Mouse (Mus musculus): ENCODE data around the gene Ssbp3. TPM values are rescaled to one million over a fixed set of nuclear protein-coding genes. Genes with fewer than 3 reads are reported as not detected.

The Ssbp3 gene
- total RNA-seq, 1 experiment = 42.6 TPM

GRCm38 (mm10) chr4:106922919-106923318, 12.4 kb downstream of the Ssbp3 start:
- Histone ChIP-seq H3K9me3 (ENCODE audit: control insufficient read depth, insufficient read depth, low read depth, low read length) (no peaks in the 10 kb centered on the region), H3K4me3 (ENCODE audit: insufficient read depth in 1 of 2, low read depth in 1 of 2, low read length in 2 of 2, poor library complexity in 1 of 2, severe bottlenecking in 1 of 2) (no peak overlapping the region), H3K9ac (ENCODE audit: insufficient read depth, low read depth, low read length, poor library complexity, severe bottlenecking) (no peak overlapping the region), H3K4me1 (ENCODE audit: control insufficient read depth in 2 of 2, insufficient read depth in 2 of 2, low read length in 2 of 2, poor library complexity in 1 of 2) (peaks cover 0 to 22% of the 10 kb centered on the region in 2 experiments; a peak in 1 of 4 replicates), H3K27ac (ENCODE audit: insufficient read depth, low read depth, low read length, poor library complexity, severe bottlenecking) (no peak overlapping the region), H3K36me3 (ENCODE audit: control insufficient read depth, insufficient read depth, low read length, poor library complexity, severe bottlenecking) (peaks cover 48% of the 10 kb centered on the region)
- in situ Hi-C loops (cut with MboI; ENCODE audit: low sequenced_read_pairs in 2 of 2, unreplicated experiment in 2 of 2) = no loop called here
- TF ChIP-seq ZNF384 (IDR thresholded peaks at IDR 0.05; ENCODE audit: low read depth, low read length) (no peak), MAFK (IDR thresholded peaks at IDR 0.05; ENCODE audit: insufficient read depth, low read depth, low read length) (no peak)
- DNase-seq (ENCODE audit: low read depth, low spot score) = no peak

- in situ Hi-C loops (cut with MboI; ENCODE audit: low sequenced_read_pairs in 2 of 2, unreplicated experiment in 2 of 2) = no loop called here
- H3K4me3 ChIP-seq (ENCODE audit: insufficient read depth in 1 of 2, low read depth in 1 of 2, low read length in 2 of 2, poor library complexity in 1 of 2, severe bottlenecking in 1 of 2) = no peak overlapping the region
- TF ChIP-seq HCFC1 (IDR thresholded peaks at IDR 0.05; ENCODE audit: borderline replicate concordance, insufficient read depth, low read length) (no peak), ZC3H11A (IDR thresholded peaks at IDR 0.05; ENCODE audit: borderline replicate concordance, low read depth, low read length) (no peak), ZNF384 (IDR thresholded peaks at IDR 0.05; ENCODE audit: low read depth, low read length) (no peak), CHD2 (IDR thresholded peaks at IDR 0.05; ENCODE audit: low read depth, low read length) (no peak), MAFK (IDR thresholded peaks at IDR 0.05; ENCODE audit: insufficient read depth, low read depth, low read length) (no peak)
- H3K27ac ChIP-seq (ENCODE audit: insufficient read depth, low read depth, low read length, poor library complexity, severe bottlenecking) = no peak overlapping the region
- H3K36me3 ChIP-seq (ENCODE audit: control insufficient read depth, insufficient read depth, low read length, poor library complexity, severe bottlenecking) = peaks cover 44% of the 10 kb centered on the region
- H3K9ac ChIP-seq (ENCODE audit: insufficient read depth, low read depth, low read length, poor library complexity, severe bottlenecking) = no peak overlapping the region
- H3K9me3 ChIP-seq (ENCODE audit: control insufficient read depth, insufficient read depth, low read depth, low read length) = no peaks in the 10 kb centered on the region
- peaks cover 0 to 28% of the 10 kb centered on the region in 2 experiments; a peak in 1 of 4 replicates for H3K4me1 ChIP-seq (ENCODE audit: control insufficient read depth in 2 of 2, insufficient read depth in 2 of 2, low read length in 2 of 2, poor library complexity in 1 of 2)
- DNase-seq (ENCODE audit: low read depth, low spot score) = no peak
These were observed 13.7 kb downstream of the Ssbp3 start for GRCm38 (mm10) chr4:106924175-106924574.

GRCm38 (mm10) chr4:106924888-106925287, 14.4 kb downstream of the Ssbp3 start:
- no peaks in the 10 kb centered on the region for H3K9me3 ChIP-seq (ENCODE audit: control insufficient read depth, insufficient read depth, low read depth, low read length)
- no peak for DNase-seq (ENCODE audit: low read depth, low spot score)
- peaks cover 0 to 28% of the 10 kb centered on the region in 2 experiments; a peak in 1 of 4 replicates for H3K4me1 ChIP-seq (ENCODE audit: control insufficient read depth in 2 of 2, insufficient read depth in 2 of 2, low read length in 2 of 2, poor library complexity in 1 of 2)
- no peak overlapping the region for H3K27ac ChIP-seq (ENCODE audit: insufficient read depth, low read depth, low read length, poor library complexity, severe bottlenecking)
- H3K4me3 ChIP-seq (ENCODE audit: insufficient read depth in 1 of 2, low read depth in 1 of 2, low read length in 2 of 2, poor library complexity in 1 of 2, severe bottlenecking in 1 of 2) = no peak overlapping the region
- H3K36me3 ChIP-seq (ENCODE audit: control insufficient read depth, insufficient read depth, low read length, poor library complexity, severe bottlenecking) = peaks cover 37% of the 10 kb centered on the region
- H3K9ac ChIP-seq (ENCODE audit: insufficient read depth, low read depth, low read length, poor library complexity, severe bottlenecking) = no peak overlapping the region
- TF ChIP-seq HCFC1 (IDR thresholded peaks at IDR 0.05; ENCODE audit: borderline replicate concordance, insufficient read depth, low read length) = no peak
- TF ChIP-seq ZC3H11A (IDR thresholded peaks at IDR 0.05; ENCODE audit: borderline replicate concordance, low read depth, low read length) = no peak
- no peak for TF ChIP-seq MAFK (IDR thresholded peaks at IDR 0.05; ENCODE audit: insufficient read depth, low read depth, low read length)
- no peak for TF ChIP-seq ZNF384 (IDR thresholded peaks at IDR 0.05; ENCODE audit: low read depth, low read length)
- TF ChIP-seq CHD2 (IDR thresholded peaks at IDR 0.05; ENCODE audit: low read depth, low read length) = no peak
- in situ Hi-C loops (cut with MboI; ENCODE audit: low sequenced_read_pairs in 2 of 2, unreplicated experiment in 2 of 2) = no loop called here

- Histone ChIP-seq H3K9ac (ENCODE audit: insufficient read depth, low read depth, low read length, poor library complexity, severe bottlenecking) (no peak overlapping the region), H3K36me3 (ENCODE audit: control insufficient read depth, insufficient read depth, low read length, poor library complexity, severe bottlenecking) (peaks cover 31% of the 10 kb centered on the region; the same call in 1 of the 2 replicates), H3K4me3 (ENCODE audit: insufficient read depth in 1 of 2, low read depth in 1 of 2, low read length in 2 of 2, poor library complexity in 1 of 2, severe bottlenecking in 1 of 2) (no peak overlapping the region), H3K4me1 (ENCODE audit: control insufficient read depth in 2 of 2, insufficient read depth in 2 of 2, low read length in 2 of 2, poor library complexity in 1 of 2) (peaks cover 2 to 26% of the 10 kb centered on the region in 2 experiments; a peak in 2 of 4 replicates), H3K9me3 (ENCODE audit: control insufficient read depth, insufficient read depth, low read depth, low read length) (no peaks in the 10 kb centered on the region), H3K27ac (ENCODE audit: insufficient read depth, low read depth, low read length, poor library complexity, severe bottlenecking) (no peak overlapping the region)
- no peak for DNase-seq (ENCODE audit: low read depth, low spot score)
- TF ChIP-seq CHD2 (IDR thresholded peaks at IDR 0.05; ENCODE audit: low read depth, low read length) (no peak), ZNF384 (IDR thresholded peaks at IDR 0.05; ENCODE audit: low read depth, low read length) (no peak), ZC3H11A (IDR thresholded peaks at IDR 0.05; ENCODE audit: borderline replicate concordance, low read depth, low read length) (no peak), MAFK (IDR thresholded peaks at IDR 0.05; ENCODE audit: insufficient read depth, low read depth, low read length) (no peak), HCFC1 (IDR thresholded peaks at IDR 0.05; ENCODE audit: borderline replicate concordance, insufficient read depth, low read length) (no peak)
- in situ Hi-C loops (cut with MboI; ENCODE audit: low sequenced_read_pairs in 2 of 2, unreplicated experiment in 2 of 2) = no loop called here
These were observed 15.9 kb downstream of the Ssbp3 start for GRCm38 (mm10) chr4:106926401-106926800.

- no peak overlapping the region for H3K27ac ChIP-seq (ENCODE audit: insufficient read depth, low read depth, low read length, poor library complexity, severe bottlenecking)
- no peaks in the 10 kb centered on the region for H3K9me3 ChIP-seq (ENCODE audit: control insufficient read depth, insufficient read depth, low read depth, low read length)
- no peak overlapping the region for H3K9ac ChIP-seq (ENCODE audit: insufficient read depth, low read depth, low read length, poor library complexity, severe bottlenecking)
- no peak for DNase-seq (ENCODE audit: low read depth, low spot score)
- peaks cover 2 to 23% of the 10 kb centered on the region in 2 experiments; a peak in 2 of 4 replicates for H3K4me1 ChIP-seq (ENCODE audit: control insufficient read depth in 2 of 2, insufficient read depth in 2 of 2, low read length in 2 of 2, poor library complexity in 1 of 2)
- H3K4me3 ChIP-seq (ENCODE audit: insufficient read depth in 1 of 2, low read depth in 1 of 2, low read length in 2 of 2, poor library complexity in 1 of 2, severe bottlenecking in 1 of 2) = no peak overlapping the region
- TF ChIP-seq ZC3H11A (IDR thresholded peaks at IDR 0.05; ENCODE audit: borderline replicate concordance, low read depth, low read length) (no peak), ZNF384 (IDR thresholded peaks at IDR 0.05; ENCODE audit: low read depth, low read length) (no peak), HCFC1 (IDR thresholded peaks at IDR 0.05; ENCODE audit: borderline replicate concordance, insufficient read depth, low read length) (no peak), MAFK (IDR thresholded peaks at IDR 0.05; ENCODE audit: insufficient read depth, low read depth, low read length) (no peak), CHD2 (IDR thresholded peaks at IDR 0.05; ENCODE audit: low read depth, low read length) (no peak)
- peaks cover 28% of the 10 kb centered on the region; the same call in 1 of the 2 replicates for H3K36me3 ChIP-seq (ENCODE audit: control insufficient read depth, insufficient read depth, low read length, poor library complexity, severe bottlenecking)
- in situ Hi-C loops (cut with MboI; ENCODE audit: low sequenced_read_pairs in 2 of 2, unreplicated experiment in 2 of 2) = no loop called here
These were observed 16.5 kb downstream of the Ssbp3 start for GRCm38 (mm10) chr4:106927034-106927433.

All from ES-E14 (cell line).